Mouse (Mus musculus) ZHBTc4 (cell line): ENCODE measurements at regions not wholly inside any gene's neighbourhood (a gene's known extent, or its start where the extent isn't known, plus 50 kb on each side); places are given as distances from the start of the nearest gene placed in this dataset.
A peak's percentile ranks its signal among the peaks of the same experiment; 100 is the strongest.

ENCODE experiments used
- DNase-seq: peaks from one replicate; pipeline ENCODE4 v3.0.0-alpha.2; 2011; ENCODE audit warnings: low read depth, low spot score

DNA sequence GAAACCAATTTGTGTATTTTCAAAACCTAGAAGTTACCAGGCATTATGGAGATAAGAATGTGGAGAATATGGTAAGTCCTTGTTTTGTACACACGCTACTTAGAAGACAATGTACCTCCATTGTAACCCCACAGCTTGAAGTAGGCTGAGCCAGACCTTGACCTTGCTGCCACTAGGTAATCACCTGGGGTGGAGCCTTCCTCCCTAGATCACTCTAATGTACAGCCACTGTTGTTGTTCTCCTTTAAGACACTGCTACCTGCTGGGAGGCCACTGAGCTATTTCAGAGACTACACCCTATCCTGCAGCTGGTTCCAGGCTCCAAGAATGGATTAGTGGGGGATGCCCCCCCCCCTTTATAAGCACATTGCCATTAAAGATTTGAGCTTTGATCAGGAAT is 273.8 kb upstream of the Pcdh10 start:
- peak; percentile 66 for DNase-seq

DNA sequence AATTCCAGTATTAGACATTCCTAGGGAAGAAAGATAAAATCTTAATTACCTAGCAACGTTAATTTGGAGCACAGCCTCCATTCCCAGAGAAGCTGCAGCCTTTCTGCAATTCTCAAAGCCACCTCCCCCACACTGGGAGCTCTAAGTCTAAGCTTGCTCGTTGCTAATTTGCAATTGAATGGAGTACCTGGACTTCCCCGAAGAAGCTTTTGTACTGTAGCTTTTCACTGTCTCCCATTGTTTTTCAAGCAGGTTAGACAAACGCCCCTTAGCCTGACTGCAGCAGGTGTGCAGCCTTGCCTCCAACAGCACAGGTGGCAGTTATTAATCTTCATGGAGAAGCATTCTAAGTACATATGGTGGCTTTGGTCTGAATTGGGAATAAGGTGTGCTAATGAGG is 260.9 kb upstream of the Pcdh10 start:
- peak; percentile 88 for DNase-seq

DNA sequence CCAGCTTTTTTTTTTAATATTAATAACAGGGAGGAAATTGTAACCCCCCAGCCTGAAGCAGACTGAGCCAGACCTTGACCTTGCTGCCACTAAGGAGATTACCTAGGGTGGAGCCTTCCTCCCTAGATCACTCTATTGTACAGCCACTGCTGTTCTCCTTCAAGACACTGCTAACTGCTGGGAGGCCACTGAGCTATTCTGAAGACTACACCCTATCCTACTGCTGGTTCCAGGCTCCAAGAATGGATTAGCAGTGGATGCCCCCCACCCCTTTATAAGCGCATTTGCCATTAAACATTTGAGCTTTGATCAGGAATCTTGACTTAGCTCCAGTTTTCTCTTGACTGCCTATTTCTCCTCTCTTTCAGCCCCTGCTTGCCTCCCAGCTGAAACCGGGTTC is 260.3 kb upstream of the Pcdh10 start:
- DNase-seq = peak; percentile 72
